Mouse (Mus musculus): ENCODE data around the gene D17H6S53E.

The D17H6S53E gene

GRCm38 (mm10) chr17:35126206-35126611 is at the start of gene D17H6S53E:
D17H6S53E (plus strand) TSS chr17:35126373.
- in situ Hi-C loops (cut with MboI; ENCODE audit: low pct_unique_long_range_greater_than_20kb in 1 of 2, low sequenced_read_pairs in 2 of 2, unreplicated experiment in 1 of 2), result no loop called here

- in situ Hi-C loops (cut with MboI; ENCODE audit: low pct_unique_long_range_greater_than_20kb in 1 of 2, low sequenced_read_pairs in 2 of 2, unreplicated experiment in 1 of 2), result no loop called here
Observed at GRCm38 (mm10) chr17:35076507-35077176, 49.5 kb upstream of the D17H6S53E start, which contains the start of gene Ly6g6e. Ly6g6e (plus strand) TSS chr17:35076902.

DNA sequence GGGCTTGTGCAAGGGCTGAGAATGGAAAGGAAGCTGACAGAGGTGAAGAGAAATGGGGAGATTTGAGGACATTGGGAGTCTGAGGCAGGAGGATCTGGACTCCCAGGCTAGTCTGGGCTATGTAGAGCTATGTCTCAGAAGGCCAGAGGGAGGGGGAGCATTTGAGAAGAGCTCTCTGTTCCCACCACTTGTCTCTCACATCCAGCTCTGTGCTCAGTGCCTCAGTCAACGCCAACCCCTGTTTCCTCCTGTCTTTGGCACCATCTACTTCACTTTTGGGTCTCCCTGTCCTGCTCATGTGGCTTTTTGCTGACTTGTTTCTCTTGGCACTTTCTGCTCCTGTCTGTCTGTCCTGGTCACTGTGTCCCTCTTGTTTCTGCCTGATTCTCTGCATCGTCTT is 48.9 kb upstream of the D17H6S53E start:
- in situ Hi-C loops (cut with MboI; ENCODE audit: low pct_unique_long_range_greater_than_20kb in 1 of 2, low sequenced_read_pairs in 2 of 2, unreplicated experiment in 1 of 2), result no loop called here

DNA sequence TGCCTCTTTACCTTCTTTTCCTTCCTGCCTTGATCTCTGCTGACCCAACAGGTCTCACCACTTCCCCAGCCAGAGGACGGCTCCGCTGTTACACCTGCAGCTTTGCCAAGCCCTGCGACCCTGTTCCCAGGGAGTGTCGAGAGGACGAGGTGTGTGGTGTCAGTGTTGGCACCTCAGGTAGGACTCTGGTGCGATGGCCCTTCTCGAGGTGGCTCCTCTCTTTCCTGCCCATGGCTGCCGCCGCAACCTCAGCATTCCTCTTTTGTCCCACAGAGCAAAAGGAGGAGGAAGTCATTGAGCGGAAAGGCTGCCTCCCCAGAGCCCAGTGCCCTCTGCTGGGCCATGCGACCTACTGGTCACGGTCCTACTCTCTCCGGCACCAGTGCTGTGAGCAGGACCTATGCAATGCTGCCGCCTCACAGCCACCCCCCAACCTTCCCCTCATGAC is 48.4 kb upstream of the D17H6S53E start, which contains the start of gene Ly6g6d:
TSS of gene Ly6g6d (minus strand) at position 280 of the 448 bp plus-strand sequence.
- in situ Hi-C loops (cut with MboI; ENCODE audit: low pct_unique_long_range_greater_than_20kb in 1 of 2, low sequenced_read_pairs in 2 of 2, unreplicated experiment in 1 of 2), result no loop called here

GRCm38 (mm10) chr17:35079778-35080177 is 46.4 kb upstream of the D17H6S53E start:
- in situ Hi-C loops (cut with MboI; ENCODE audit: low pct_unique_long_range_greater_than_20kb in 1 of 2, low sequenced_read_pairs in 2 of 2, unreplicated experiment in 1 of 2), result no loop called here

DNA sequence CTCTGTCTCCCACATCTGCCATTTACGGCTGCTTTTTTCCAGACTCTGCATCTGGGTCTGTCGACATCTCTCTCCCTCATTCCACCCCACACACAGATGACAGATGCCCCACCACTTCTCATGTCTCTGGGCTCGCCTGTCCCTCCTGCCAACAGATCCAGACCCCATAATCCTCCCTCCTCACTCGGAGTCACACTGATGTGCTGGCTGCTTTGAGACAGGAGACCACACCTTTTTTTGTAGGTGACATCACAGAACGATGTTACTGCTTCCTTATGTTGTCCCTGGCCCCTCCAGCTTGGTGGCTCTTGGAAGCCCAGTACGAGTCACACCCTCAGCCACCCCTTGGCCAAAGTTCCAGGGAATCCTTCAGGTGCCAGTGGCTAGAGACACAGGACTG is 45.9 kb upstream of the D17H6S53E start:
- in situ Hi-C loops (cut with MboI; ENCODE audit: low pct_unique_long_range_greater_than_20kb in 1 of 2, low sequenced_read_pairs in 2 of 2, unreplicated experiment in 1 of 2), result no loop called here

DNA sequence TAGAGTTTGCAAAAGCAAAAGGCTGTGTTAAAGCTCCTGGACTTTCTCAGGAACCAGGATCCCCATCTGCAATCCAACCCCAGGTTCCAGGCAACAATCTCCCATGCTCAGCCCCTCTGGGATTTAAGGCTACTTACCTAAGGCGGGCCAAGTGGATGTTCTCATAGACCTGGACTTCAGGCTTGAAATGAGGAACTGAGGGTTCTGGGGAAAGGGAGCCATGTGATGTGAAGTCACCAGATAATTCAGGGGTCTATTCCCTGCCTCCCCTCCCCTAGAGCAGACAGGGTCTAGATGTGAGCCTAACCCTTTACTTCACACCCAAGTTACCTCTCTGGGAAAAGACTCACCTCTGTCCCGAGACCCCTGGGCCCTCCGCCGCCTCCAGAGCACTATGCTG is 45.5 kb upstream of the D17H6S53E start:
- in situ Hi-C loops (cut with MboI; ENCODE audit: low pct_unique_long_range_greater_than_20kb in 1 of 2, low sequenced_read_pairs in 2 of 2, unreplicated experiment in 1 of 2), result no loop called here

DNA sequence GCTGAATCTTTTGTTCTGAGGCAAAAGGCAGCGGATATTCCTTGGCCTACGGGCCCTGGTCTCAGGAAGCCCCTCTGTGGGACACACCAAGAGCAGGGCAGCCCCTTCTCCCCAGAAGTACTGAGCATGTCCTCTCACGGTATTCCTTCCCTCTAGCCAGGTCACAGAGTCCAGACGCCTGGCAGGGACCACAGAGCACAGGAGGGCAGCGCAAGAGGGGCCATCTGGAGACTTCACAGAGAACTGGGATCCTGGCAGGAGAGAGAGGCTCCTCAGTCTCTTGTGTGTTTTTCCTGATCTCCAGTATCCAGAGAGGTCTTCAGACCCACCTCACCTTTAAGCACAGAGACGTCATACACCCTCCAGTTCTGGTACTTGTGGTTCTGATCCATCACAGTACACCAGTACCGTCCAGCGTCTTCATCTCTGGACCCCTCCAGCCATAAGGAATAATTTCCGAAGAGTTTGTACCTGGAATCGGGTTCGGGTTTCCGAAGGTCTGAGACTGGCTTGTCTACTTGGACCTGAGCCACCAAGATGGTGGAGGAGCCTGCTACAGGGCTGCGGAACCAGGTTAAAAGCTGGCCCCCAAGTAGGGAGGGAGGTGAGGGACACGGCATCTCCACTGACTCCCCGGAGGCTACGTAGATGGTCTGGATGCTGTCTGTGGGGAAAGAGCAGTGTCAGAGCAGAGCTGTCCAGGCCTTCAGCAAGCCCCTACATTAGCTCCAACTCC is 43.2 kb upstream of the D17H6S53E start:
- in situ Hi-C loops (cut with MboI; ENCODE audit: low pct_unique_long_range_greater_than_20kb in 1 of 2, low sequenced_read_pairs in 2 of 2, unreplicated experiment in 1 of 2), result no loop called here

DNA sequence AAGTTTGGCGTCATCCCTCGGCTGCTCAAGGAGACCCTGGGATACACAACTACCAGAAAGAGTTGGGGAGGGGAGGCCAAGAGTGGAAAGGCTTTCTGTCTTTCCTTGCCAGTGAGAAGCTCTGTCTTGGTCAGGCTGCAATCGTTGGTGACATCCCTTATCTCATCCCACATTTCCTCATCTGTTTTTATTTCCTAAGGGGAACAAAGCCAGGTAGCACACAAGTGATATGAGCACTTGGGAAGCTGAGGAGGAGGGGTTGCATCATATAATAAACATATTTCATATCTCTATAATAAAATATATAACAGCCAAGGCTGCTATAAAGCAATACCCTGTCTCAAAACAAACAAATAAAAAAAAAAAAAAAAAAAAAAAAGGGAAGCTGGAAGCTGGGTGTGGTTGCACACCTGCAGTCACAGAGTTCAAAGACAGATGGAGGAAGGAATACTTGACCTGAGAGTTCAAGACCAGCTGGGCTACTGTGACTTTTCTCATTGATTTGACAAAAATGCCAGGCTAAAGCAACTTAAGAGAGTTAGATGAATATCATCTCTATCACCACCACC is 42.2 kb upstream of the D17H6S53E start:
- in situ Hi-C loops (cut with MboI; ENCODE audit: low pct_unique_long_range_greater_than_20kb in 1 of 2, low sequenced_read_pairs in 2 of 2, unreplicated experiment in 1 of 2), result no loop called here

GRCm38 (mm10) chr17:35085208-35085865 is 40.8 kb upstream of the D17H6S53E start, which contains the start of gene Ly6g6f:
Ly6g6f (minus strand) TSS chr17:35085610.
- in situ Hi-C loops (cut with MboI; ENCODE audit: low pct_unique_long_range_greater_than_20kb in 1 of 2, low sequenced_read_pairs in 2 of 2, unreplicated experiment in 1 of 2), result no loop called here

- in situ Hi-C loops (cut with MboI; ENCODE audit: low pct_unique_long_range_greater_than_20kb in 1 of 2, low sequenced_read_pairs in 2 of 2, unreplicated experiment in 1 of 2), result no loop called here
Observed at GRCm38 (mm10) chr17:35088151-35088550, 38.0 kb upstream of the D17H6S53E start.

DNA sequence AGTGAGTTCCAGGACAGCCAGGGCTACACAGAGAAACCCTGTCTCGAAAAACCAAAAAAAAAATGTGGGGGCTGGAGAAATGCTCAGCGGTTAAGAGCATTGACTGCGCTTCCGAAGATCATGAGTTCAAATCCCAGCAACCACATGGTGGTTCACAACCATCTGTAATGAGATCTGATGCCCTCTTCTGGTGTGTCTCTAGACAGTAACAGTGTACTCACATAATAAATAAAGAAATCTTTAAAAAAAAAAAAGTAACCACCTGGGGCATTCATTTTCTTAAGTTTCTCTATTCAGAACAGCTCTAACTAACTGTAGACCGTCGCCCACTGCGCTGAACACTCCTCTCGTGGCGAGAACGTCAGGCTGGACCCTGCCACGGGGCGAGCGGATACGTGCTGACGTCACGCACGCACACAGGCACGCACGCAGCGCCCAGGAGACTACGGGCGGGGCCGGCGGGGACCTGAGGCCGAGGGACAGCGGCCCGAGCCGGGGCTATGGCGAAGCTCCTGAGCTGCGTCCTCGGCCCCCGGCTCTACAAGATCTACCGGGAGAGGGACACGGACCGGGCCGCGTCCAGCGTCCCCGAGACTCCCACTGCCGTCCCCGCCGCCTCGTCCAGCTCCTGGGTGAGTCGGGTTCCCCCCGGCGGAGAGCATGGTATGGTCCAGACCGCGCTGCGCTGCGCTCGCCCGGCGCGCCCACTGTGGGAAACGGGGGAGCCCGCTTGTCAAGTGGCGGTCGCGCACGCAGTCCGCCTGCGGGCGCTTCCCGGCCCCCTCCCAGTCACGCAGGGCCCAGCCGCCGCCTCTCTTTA is 37.1 kb upstream of the D17H6S53E start, which contains the start of gene Abhd16a:
TSS of gene Abhd16a (plus strand) at position 439 of the 820 bp plus-strand sequence.
- in situ Hi-C loops (cut with MboI; ENCODE audit: low pct_unique_long_range_greater_than_20kb in 1 of 2, low sequenced_read_pairs in 2 of 2, unreplicated experiment in 1 of 2), result no loop called here

DNA sequence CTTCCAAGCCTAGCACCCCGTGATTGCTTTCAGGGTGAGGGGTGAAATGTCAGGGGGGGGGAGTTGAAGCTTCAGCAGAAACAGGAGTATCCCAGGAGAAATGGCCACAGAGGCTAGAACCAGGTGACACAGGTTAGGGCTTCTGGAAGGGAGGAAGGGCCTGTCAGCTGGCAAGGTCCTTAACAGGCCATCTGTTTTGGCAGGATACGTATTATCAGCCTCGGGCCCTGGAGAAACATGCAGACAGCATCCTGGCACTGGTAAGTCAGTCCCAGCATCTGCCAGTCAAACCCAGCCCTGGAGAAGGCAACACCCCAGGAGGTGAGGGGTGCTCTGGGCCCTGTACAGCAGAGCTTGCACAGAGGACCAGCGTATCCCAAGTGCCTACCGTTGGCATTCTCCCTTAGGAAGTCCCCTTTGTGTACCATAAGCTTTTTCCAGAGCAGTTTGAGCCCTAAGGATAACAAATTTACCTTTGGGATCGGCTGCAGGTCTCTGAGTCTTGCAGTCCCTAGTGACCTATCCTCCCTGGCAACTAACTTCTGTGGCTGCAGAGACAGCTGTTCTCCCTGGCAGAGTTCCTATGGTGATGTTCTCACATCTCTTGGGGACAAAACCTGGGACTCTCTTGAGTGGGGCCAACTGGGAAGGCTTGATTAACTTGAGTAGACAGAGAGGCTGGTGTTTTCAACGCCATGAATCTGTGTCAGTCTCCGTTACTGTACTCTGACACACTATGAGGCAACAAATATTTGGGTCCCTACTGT is 35.8 kb upstream of the D17H6S53E start:
- in situ Hi-C loops (cut with MboI; ENCODE audit: low pct_unique_long_range_greater_than_20kb in 1 of 2, low sequenced_read_pairs in 2 of 2, unreplicated experiment in 1 of 2), result no loop called here

- in situ Hi-C loops (cut with MboI; ENCODE audit: low pct_unique_long_range_greater_than_20kb in 1 of 2, low sequenced_read_pairs in 2 of 2, unreplicated experiment in 1 of 2), result no loop called here
Observed at GRCm38 (mm10) chr17:35092403-35093198, 33.6 kb upstream of the D17H6S53E start.

DNA sequence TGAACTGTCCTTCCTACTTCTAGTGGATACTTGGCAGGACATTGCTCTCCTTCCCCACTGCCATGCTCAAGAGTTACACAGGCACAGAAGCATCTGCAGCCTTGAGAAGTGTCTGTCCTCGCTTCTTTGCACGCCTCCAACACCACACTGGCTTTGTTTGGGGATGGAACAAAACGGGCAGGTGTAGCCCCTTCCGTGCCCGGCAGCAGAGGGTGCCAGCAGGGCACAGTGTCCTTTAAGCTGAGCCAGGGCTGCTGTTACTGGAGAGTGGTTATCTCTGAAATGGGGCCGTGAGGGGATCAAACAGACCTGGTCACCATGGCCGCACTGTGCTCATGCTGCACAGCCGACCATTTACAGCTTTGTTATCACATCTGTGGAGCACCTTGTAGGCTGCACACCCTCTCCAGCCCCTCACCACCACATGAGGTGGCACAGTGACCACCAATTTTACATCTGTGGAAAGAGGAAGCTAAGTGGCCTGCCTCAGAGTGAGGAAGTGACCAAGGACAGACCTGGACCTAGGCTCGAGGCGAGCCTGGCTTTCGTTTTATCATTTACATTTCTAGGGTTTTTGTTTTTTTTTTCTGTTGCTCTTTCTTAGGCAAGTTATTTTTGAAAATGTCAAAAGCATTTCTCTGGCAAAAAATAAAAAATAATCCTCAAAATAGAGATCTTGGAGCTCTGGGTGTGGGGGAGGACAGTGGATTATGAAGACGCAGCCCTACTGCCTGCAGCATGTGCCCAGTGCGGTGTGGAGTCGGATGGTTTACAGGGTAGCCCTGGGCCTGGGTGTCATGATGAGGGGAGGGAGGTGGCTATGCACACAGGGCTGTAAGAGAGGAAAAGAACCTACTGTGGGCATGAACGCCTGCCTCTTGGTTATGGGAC is 31.5 kb upstream of the D17H6S53E start:
- in situ Hi-C loops (cut with MboI; ENCODE audit: low pct_unique_long_range_greater_than_20kb in 1 of 2, low sequenced_read_pairs in 2 of 2, unreplicated experiment in 1 of 2), result no loop called here

DNA sequence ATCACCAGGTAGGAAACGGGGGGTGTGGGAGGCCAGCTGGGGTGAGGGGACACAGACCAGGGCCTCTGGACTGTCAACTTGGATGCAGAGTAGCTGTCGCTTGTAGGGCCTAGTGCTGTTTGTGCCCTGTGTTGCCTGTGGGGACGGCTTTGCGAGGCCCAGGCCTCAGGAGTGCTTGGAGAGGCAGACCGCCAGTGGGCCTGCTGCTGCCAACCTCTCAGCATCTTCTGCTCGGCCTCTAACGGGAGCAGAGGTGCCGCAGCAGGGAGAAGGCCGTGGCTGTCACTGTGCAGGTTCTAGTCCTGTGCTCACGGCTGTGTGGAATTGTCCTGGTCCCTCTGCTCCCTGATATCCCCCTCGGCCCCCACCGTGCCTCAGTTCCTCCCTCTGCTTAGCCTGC is 29.6 kb upstream of the D17H6S53E start:
- in situ Hi-C loops (cut with MboI; ENCODE audit: low pct_unique_long_range_greater_than_20kb in 1 of 2, low sequenced_read_pairs in 2 of 2, unreplicated experiment in 1 of 2), result no loop called here

All from mouse embryonic stem cell (cell line).